Mouse (Mus musculus) erythroblast, embryonic 14.5 days (primary cell): ENCODE data around the gene Olfr558.

Experiments used
- GATA1 ChIP-seq: IDR thresholded peaks from 2 replicates; pipeline ENCODE4 v1.6.1; 2012; ENCODE audit warnings: low read length, inconsistent platforms, mixed read lengths
- TAL1 ChIP-seq: IDR thresholded peaks from 3 replicates; pipeline ENCODE4 v1.6.1; 2012; ENCODE audit warnings: low read length, inconsistent platforms, mixed read lengths

DNA sequence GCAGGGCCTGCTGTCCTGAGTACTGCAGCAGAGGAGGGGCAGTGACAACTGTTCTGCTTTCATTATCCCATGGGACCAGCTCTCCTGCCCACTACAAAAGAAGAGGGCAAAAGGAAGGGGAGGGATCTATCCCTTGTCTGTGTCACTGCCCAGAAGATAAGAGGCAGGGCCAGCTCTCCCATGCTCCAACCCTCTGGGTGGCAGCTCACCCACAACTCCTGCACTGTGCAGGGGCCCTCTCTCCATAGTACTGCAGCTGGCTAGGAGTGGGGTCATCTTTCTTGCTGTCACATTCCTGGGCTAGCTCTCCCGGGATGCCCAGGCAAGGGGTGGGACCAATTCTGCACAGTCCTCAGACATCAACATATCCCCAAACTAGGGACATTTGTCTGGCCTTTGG, 31.8 kb downstream of the Olfr558 start:
- no peak for TF ChIP-seq GATA1
- no peak for TF ChIP-seq TAL1
